Mouse (Mus musculus): ENCODE results near the gene Cluh. TPM values are rescaled to one million over a fixed set of nuclear protein-coding genes. Genes with fewer than 3 reads are reported as not detected.

Gene Cluh
- polyA plus RNA-seq (2015; fragmentation: Nextera tagmentation; extraction: Ambion mirVana): 27.9 and 34.5 TPM in 2 replicates

DNA sequence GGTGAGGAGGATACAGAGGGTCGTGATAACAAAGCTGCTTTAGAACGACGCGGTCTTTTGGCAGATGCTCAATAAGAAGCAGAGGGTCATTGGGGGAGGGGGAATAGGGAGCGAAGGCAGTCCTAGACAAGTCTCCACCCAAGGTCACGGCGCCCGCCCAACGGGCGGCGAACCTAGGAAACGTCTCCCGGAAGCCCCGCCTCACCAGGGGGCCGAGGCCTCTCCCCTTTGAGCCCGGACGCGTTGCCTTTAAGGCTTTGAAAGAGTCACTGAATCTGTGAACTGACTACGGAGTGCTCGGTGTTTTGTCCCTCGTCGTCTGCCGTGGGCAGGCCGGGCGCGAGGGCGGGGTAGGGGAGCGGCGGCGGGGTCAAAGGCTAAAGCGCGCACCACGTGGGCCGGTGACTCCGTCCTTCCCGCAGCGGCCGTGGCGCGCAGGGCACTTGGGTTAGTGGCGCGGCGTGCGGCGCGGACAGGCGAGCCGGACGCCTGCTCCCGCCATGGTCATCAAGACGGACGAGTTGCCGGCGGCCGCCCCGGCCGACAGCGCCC is at the start of gene Cluh:
TSS of gene Cluh (plus strand) at position 401 of the 552 bp plus-strand sequence.
- Histone ChIP-seq H3K4me2 (peak within 1 kb of the TSS; percentile 96), H3K9me3 (replicated peaks) (no peaks in the 10 kb centered on the region), H3K36me3 (replicated peaks) (peaks cover 10% of the 10 kb centered on the region; the same call in 1 of the 2 replicates), H3K27me3 (no peaks in the 10 kb centered on the region; the same call in 1 of the 2 replicates), H3K9ac (peak within 1 kb of the TSS; percentile 74), H3K4me3 (replicated peaks) (peak within 1 kb of the TSS; percentile 89), H3K27ac (replicated peaks) (peak within 1 kb of the TSS; percentile 88), H3K4me1 (replicated peaks) (peaks cover 64% of the 10 kb centered on the region)
- under 1% methylated on average over 58 of the region's 58 CpGs for WGBS (ENCODE audit: insufficient replicate concordance)
- peak; percentile 90 for ATAC-seq (ENCODE audit: insufficient read depth)

DNA sequence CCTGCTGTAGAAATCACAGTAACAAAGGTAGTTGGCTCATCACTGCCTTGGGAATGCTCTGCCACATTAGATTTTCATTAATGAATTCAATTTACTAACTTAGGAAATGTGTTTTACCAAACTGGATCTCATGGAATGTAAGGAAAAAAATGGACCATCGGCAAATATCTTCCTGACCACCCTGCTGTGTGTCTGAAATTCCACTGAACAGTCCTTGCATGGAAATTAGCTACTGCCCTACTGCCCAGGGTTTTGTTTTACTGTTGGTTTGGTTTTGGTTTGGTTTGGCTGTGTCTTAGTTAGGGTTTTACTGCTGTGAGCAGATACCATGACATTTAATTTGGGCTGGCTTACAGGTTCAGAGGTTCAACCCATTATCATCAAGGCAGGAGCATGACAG is 47.0 kb upstream of the Cluh start:
- no peak for ATAC-seq (ENCODE audit: insufficient read depth)
- Histone ChIP-seq H3K36me3 (replicated peaks) (no peaks in the 10 kb centered on the region), H3K4me2 (no peak overlapping the region), H3K4me3 (replicated peaks) (no peak overlapping the region), H3K9me3 (replicated peaks) (no peaks in the 10 kb centered on the region), H3K27me3 (peaks cover 31% of the 10 kb centered on the region), H3K4me1 (replicated peaks) (no peaks in the 10 kb centered on the region), H3K27ac (replicated peaks) (no peak overlapping the region), H3K9ac (no peak overlapping the region)
- 66% methylated on average over 1 of the region's 1 CpGs for WGBS (ENCODE audit: insufficient replicate concordance)

DNA sequence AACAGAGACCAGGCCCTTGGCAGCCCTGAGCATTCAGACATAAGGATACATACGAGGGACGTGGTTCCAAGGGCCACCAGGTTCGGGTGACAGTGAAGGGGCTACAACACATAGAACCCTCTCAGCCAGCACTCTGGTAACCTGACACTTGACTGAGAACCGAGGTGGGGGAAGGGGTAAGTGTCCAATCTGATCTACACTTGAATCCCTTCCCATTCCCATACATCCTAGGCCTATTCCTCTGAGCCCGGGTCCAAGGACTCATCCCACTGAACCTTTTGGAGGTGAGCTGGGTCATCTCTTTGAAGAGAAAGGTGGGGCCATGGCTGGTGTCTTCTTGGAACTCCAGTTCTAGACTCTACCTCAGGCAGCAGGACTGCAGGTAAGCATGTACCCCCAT is 39.2 kb upstream of the Cluh start:
- 34% methylated on average over 5 of the region's 5 CpGs for WGBS (ENCODE audit: insufficient replicate concordance)
- H3K4me3 ChIP-seq (replicated peaks): no peak overlapping the region; the same call in 1 of the 2 replicates
- peaks cover 88% of the 10 kb centered on the region for H3K27me3 ChIP-seq
- H3K9ac ChIP-seq: no peak overlapping the region
- H3K9me3 ChIP-seq (replicated peaks): no peaks in the 10 kb centered on the region
- peaks cover 12% of the 10 kb centered on the region for H3K4me1 ChIP-seq (replicated peaks)
- no peaks in the 10 kb centered on the region for H3K36me3 ChIP-seq (replicated peaks)
- H3K4me2 ChIP-seq: no peak overlapping the region
- no peak overlapping the region for H3K27ac ChIP-seq (replicated peaks)
- ATAC-seq (ENCODE audit: insufficient read depth): no peak

DNA sequence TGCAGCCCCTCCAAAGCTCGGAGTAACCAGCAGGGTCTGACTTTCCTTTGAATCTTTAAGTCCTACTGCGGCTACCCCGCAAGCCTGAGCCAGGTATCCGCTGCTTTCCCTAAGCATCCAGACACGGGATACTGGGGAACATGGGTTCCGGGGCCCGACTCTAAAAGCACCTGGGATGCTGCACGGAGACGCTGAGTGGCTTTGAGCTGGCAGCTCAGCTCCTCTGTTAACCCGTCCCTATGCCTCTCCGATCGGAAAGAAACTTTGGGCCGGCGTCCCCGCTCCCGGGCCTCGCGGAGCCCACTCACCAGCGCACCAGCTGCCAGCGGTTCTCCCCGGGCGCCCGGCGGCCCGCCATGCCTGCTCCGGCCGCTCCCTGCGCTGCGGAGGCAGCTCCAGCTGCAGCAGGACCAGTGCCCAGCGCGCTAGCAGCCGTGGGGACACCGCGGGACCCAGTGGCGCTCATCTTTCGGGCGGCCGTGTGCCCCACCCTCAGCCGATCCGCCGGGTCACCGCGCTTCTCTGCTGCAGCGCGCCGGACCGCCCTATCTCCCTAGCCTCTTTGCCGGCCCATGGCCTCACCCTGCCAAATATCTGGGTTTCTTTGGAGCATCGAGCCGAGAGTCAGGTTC is 38.6 kb upstream of the Cluh start, which contains the start of gene Rap1gap2:
TSS of gene Rap1gap2 (minus strand) at position 371 of the 632 bp plus-strand sequence.
- H3K27ac ChIP-seq (replicated peaks): no peak within 1 kb of the TSS
- 4% methylated on average over 50 of the region's 50 CpGs for WGBS (ENCODE audit: insufficient replicate concordance)
- no peaks in the 10 kb centered on the region for H3K36me3 ChIP-seq (replicated peaks)
- ATAC-seq (ENCODE audit: insufficient read depth): no peak
- peaks cover 91% of the 10 kb centered on the region for H3K27me3 ChIP-seq
- H3K9ac ChIP-seq: no peak within 1 kb of the TSS
- peak within 1 kb of the TSS; percentile 36 for H3K4me3 ChIP-seq (replicated peaks)
- peaks cover 12% of the 10 kb centered on the region for H3K4me1 ChIP-seq (replicated peaks)
- no peaks in the 10 kb centered on the region for H3K9me3 ChIP-seq (replicated peaks)
- peak within 1 kb of the TSS; percentile 63 for H3K4me2 ChIP-seq

DNA sequence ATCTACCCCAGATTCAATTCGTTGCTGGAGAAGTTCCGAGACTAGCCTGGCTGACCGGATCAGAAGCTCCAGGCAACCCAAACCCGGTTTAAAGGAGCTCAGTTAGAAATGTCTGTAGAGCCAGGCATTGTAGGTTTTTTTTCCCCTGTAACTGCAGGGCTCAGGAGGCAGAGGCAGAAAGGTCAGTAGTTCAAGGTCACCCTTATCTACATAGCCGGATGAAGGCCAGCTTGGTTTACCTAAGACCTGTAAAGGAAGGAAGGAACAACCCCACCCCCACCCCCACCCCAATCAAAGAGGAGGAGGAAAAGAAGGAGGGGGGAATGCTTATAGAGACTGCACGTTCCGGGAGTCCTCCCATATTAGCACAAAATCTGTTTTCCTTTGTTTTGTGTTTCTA is 37.9 kb upstream of the Cluh start:
- Histone ChIP-seq H3K27me3 (peaks cover 94% of the 10 kb centered on the region), H3K9me3 (replicated peaks) (no peaks in the 10 kb centered on the region), H3K36me3 (replicated peaks) (no peaks in the 10 kb centered on the region), H3K4me2 (peak overlapping the region; percentile 63; the same call in 1 of the 2 replicates), H3K27ac (replicated peaks) (no peak overlapping the region), H3K4me1 (replicated peaks) (peaks cover 12% of the 10 kb centered on the region), H3K9ac (no peak overlapping the region), H3K4me3 (replicated peaks) (0 out of 2 replicates have a peak overlapping the region, but pooled peaks have one; percentile 36)
- WGBS (ENCODE audit: insufficient replicate concordance): 17% methylated on average over 7 of the region's 7 CpGs
- no peak for ATAC-seq (ENCODE audit: insufficient read depth)

DNA sequence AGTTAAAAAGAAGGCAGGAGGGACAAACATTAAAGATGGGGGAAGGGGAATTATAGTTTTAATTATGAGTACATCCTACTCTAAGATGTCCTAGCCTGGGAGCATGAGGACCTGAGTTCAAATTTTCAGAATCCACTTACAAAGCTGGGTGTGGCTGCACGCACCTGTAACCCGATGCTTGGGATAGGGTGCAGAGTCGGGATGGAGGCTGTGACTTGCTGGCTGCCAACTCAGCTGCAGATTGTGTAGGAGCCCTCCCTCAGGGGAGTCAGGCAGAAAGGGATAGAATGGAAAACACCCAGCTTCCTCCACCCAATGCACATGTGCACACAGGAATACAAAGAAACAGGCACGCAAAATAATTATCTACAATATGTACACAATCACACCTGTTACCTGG is 35.9 kb upstream of the Cluh start:
- H3K9me3 ChIP-seq (replicated peaks): no peaks in the 10 kb centered on the region
- no peak overlapping the region for H3K4me2 ChIP-seq
- peaks cover 99% of the 10 kb centered on the region for H3K27me3 ChIP-seq
- ATAC-seq (ENCODE audit: insufficient read depth): no peak
- no peak overlapping the region for H3K27ac ChIP-seq (replicated peaks)
- 53% methylated on average over 4 of the region's 4 CpGs for WGBS (ENCODE audit: insufficient replicate concordance)
- H3K36me3 ChIP-seq (replicated peaks): no peaks in the 10 kb centered on the region
- no peak overlapping the region for H3K9ac ChIP-seq
- peaks cover 12% of the 10 kb centered on the region for H3K4me1 ChIP-seq (replicated peaks)
- no peak overlapping the region for H3K4me3 ChIP-seq (replicated peaks)

DNA sequence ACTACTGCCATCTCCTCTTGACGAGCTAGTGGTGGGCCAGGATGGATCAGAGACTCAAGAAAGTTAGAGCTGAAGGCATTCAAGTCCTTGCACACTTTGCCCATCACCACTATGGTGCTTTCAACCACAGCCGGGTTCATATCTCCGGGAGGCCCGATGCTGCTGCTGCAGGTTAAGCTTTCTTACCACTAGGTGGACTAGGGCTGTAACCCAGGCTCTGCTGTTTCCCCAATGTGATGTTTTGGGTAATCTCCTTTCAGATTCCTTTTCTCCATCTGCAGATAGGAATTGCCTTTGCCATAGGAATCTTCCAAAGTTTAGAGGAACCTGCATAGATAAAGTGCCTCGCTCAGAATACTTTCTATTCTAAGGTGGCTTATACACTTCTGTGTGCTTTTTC is 33.7 kb upstream of the Cluh start:
- no peak for ATAC-seq (ENCODE audit: insufficient read depth)
- H3K27me3 ChIP-seq: peaks cover 98% of the 10 kb centered on the region
- H3K27ac ChIP-seq (replicated peaks): no peak overlapping the region
- no peak overlapping the region for H3K4me2 ChIP-seq
- peaks cover 27% of the 10 kb centered on the region for H3K4me1 ChIP-seq (replicated peaks)
- no peaks in the 10 kb centered on the region for H3K36me3 ChIP-seq (replicated peaks)
- no peak overlapping the region for H3K4me3 ChIP-seq (replicated peaks)
- 39% methylated on average over 5 of the region's 5 CpGs for WGBS (ENCODE audit: insufficient replicate concordance)
- no peak overlapping the region for H3K9ac ChIP-seq
- H3K9me3 ChIP-seq (replicated peaks): no peaks in the 10 kb centered on the region

DNA sequence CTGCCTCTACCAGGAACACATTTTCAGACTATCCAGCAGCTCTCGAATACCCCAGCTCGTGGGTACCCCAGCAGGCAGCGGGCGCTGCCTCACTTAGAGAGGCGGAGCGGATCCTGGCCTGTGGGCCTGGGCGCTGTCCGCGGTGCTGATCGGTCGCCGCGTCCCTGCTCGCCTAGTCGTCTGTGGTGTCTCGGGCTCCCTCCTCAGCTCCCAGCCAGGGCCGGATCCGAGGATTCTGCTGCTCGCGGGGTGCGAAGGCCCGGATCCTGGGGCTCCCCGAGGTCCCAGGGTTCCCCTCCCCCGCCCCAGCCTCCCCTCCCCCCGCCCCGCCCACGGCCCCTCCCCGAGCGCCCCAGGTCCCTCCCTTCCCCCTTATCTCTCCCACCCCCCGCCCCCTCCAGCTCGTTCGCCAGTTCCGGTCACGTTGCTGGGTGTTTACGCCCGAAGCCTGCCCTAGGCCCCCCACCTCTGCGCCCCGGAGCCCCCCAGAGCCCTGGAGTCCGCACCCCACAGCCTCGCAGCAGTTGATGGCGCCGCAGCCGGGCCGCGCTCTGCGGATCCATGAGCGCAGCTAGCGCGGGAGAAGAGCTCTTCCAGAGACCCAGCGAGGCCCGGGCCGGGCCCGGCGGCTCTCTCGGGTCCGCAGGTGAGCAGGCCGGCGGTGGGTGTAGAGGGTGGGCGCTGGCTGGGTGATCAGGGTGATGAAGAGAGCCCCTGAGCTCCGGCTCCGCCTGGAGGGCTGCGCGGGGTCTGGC is 29.9 kb upstream of the Cluh start, which contains the start of gene Ccdc92b:
TSS of gene Ccdc92b (plus strand) at position 405 of the 755 bp plus-strand sequence.
- Histone ChIP-seq H3K4me1 (replicated peaks) (peaks cover 50% of the 10 kb centered on the region), H3K27ac (replicated peaks) (peak within 1 kb of the TSS; percentile 95), H3K27me3 (peaks cover 63% of the 10 kb centered on the region), H3K4me3 (replicated peaks) (peak within 1 kb of the TSS; percentile 87), H3K36me3 (replicated peaks) (peaks cover 18% of the 10 kb centered on the region), H3K9me3 (replicated peaks) (no peaks in the 10 kb centered on the region), H3K9ac (peak within 1 kb of the TSS; percentile 90), H3K4me2 (peak within 1 kb of the TSS; percentile 84)
- peak; percentile 64 for ATAC-seq (ENCODE audit: insufficient read depth)
- WGBS (ENCODE audit: insufficient replicate concordance): 2% methylated on average over 60 of the region's 63 CpGs

DNA sequence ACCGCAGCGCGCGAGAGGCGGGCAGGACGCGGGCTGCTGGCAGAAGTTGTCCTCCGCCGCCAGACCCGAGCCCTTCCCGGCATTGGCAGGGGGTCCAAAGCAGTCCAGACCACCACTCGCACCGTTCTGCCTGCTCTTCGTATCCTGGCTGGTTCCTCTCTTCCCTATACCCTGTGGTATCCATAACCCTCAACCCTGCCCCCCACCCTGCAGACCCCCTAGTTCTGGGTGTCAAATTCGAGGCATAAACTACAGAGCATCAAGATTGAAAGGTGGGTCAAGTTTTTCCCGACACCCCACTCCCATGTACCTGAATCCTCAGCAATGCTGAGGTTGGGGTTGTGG is 29.4 kb upstream of the Cluh start:
- H3K4me1 ChIP-seq (replicated peaks): peaks cover 56% of the 10 kb centered on the region
- H3K9me3 ChIP-seq (replicated peaks): no peaks in the 10 kb centered on the region
- peak overlapping the region; percentile 95 for H3K27ac ChIP-seq (replicated peaks)
- peak overlapping the region; percentile 90 for H3K9ac ChIP-seq
- H3K4me3 ChIP-seq (replicated peaks): peak overlapping the region; percentile 87
- H3K27me3 ChIP-seq: peaks cover 57% of the 10 kb centered on the region
- ATAC-seq (ENCODE audit: insufficient read depth): no peak
- peaks cover 23% of the 10 kb centered on the region for H3K36me3 ChIP-seq (replicated peaks)
- 5% methylated on average over 16 of the region's 16 CpGs for WGBS (ENCODE audit: insufficient replicate concordance)
- H3K4me2 ChIP-seq: peak overlapping the region; percentile 84

DNA sequence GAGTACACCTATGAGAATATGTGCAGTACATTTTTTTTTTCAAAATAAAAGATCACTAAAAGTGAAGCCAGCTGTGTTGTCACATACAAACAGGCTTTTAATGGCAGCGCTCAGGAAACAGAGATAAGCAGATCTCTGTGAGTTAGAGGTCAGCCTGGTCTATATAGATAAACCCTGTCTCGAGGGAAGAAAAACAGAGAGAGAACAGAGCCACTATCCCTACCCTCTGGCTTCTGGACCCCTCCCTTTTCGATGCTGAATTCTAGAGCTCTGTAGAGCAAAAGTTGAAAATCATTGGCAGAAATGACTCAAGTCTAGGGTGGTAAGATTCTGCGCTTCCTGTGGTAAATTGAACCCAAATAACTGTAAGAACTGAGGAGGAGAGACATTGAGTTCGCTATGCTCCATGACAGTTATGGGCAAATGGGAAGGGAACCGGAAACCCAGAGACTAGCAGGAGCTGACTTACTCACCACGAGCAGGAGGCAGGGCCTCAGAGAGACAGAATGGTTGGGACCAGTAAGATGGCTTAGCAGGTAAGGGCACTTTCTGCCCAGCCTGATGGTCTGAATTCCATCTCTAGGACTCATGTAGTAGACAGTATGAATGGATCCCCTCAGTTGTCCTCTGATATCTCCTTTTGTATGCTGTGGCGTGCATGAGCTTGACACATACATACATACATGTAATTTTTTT is 27.2 kb upstream of the Cluh start:
- Histone ChIP-seq H3K27me3 (peaks cover 35% of the 10 kb centered on the region), H3K27ac (replicated peaks) (peak overlapping the region; percentile 95), H3K9me3 (replicated peaks) (no peaks in the 10 kb centered on the region), H3K4me3 (replicated peaks) (peak overlapping the region; percentile 87), H3K9ac (peak overlapping the region; percentile 90), H3K4me2 (peak overlapping the region; percentile 84), H3K36me3 (replicated peaks) (peaks cover 33% of the 10 kb centered on the region), H3K4me1 (replicated peaks) (peaks cover 62% of the 10 kb centered on the region)
- peak; percentile 87 for ATAC-seq (ENCODE audit: insufficient read depth)
- 18% methylated on average over 8 of the region's 8 CpGs for WGBS (ENCODE audit: insufficient replicate concordance)
